Mouse (Mus musculus): ENCODE data around the gene Snx14.

Gene Snx14

DNA sequence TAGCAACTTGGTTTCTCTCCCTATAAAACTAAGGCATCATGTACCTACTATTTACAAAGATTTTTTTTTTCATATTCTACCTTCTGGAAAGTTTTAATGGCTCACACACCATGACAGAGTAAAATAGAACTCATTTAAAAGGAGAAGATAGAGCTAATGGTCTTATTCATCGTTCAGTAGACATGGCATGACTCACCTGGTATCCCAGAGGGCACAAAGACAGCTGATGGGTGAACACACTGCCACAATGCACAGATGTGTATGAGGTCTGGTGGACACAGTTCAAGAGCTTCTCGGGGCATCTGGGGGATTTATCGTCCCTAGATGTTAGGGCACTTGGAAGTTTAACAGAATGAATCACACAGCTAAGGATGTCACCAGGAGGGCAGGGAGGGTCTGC lies 97.9 kb downstream of the Snx14 start:
- no peak for DNase-seq

DNA sequence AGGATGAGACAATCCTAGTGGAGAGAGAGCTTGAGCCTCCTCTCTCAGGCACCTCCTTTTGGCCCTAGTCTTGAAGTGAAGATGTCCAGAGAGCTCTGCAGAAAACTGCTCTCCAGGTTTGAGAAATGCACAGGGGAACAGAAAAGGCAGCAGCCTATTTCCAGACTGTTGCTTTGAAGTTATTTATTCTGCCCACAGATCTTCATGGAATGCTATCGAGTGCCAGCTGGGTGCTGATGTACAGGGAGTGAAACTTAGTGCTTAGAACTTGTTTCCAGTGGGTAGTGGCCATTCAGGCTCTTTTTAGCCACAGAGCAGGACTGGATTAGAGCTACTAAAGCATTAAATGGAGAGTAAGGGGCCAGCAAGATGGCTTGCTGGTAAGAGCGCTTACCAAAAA lies 102.9 kb downstream of the Snx14 start:
- no peak for DNase-seq

DNA sequence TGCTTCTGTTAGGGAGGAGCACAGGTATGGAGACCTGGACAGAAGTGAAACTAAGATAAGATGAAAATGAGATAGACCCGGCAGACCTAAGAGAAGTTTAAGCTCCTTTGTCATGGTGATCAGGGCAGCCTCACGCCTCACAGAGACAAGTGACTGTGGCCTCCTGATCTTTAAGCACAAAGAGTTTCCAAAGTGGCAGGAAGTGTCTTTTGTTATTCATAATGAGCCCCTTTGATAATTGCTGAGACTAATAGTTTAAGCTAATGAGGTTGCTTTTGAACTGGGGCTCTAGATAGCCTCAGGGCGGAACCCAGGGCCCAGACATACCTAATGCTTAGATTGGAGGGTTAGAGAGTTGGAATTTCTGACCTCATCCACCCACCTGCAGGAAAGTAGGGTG lies 106.3 kb downstream of the Snx14 start:
- DNase-seq = no peak

DNA sequence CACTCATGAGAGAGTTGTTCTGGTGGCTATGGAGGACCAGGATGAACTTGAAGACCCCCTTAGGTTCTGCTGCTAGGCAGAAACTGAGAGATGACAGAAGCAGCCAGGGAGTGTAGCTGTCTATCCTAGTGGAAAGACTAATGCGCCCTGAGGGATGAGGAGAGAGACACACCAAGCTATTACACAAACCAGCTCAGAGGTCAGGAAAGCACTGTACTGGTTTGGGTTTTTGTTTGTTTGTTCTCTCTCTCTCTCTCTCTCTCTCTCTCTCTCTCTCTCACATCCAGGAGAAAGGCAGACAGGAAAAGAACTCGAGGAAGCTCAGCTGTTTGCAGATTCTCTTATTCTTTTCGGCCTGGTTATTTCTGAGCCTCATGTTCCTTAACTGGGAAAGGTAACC lies 108.4 kb downstream of the Snx14 start:
- no peak for DNase-seq

DNA sequence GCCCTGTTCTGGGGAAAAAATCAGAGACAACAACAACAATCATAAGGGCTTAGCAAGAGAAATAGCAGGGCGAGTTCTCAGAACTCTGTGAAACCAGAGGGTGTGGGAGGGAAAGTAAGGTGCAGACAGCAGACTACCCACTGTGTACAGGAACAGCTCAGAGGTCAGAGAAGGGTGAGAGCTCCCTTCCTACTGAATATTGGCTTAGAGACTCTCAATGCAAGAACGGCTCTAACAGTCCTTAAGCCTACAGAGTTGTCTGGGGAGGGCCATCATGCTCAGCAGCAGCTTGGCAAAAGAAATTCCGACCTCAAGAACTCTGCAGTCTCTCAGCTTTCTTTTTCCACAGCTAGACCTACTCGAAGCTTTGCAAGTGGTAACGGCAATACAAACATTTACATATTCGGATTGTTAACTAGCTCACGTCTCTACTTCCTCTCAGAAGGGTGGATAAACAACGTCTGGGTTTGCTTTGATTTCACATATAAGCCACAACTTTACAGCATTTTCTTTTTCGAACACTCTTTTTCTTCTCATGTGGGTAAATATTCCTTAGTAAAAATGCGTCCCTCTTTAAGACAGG lies 109.5 kb downstream of the Snx14 start:
- DNase-seq = peak; percentile 13

DNA sequence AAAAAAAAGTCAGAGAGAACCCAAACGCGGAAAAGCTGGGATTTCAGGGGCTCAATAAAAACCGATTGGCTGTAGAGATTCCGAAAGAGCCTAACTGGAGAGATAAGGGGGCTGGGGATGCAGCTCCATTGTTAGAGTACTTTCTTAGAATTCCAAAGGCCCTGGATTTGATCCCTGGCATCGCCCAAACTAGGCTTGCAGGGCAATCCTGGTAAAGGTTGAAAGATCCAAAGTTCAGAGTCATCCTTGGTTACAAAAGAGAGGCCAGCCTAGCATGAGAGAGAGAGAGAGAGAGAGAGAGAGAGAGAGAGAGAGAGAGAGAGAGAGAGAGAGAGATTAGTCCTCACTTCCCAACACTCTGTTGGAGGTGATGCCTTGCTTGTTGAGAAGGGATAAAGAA lies 110.1 kb downstream of the Snx14 start:
- peak; percentile 15 for DNase-seq

DNA sequence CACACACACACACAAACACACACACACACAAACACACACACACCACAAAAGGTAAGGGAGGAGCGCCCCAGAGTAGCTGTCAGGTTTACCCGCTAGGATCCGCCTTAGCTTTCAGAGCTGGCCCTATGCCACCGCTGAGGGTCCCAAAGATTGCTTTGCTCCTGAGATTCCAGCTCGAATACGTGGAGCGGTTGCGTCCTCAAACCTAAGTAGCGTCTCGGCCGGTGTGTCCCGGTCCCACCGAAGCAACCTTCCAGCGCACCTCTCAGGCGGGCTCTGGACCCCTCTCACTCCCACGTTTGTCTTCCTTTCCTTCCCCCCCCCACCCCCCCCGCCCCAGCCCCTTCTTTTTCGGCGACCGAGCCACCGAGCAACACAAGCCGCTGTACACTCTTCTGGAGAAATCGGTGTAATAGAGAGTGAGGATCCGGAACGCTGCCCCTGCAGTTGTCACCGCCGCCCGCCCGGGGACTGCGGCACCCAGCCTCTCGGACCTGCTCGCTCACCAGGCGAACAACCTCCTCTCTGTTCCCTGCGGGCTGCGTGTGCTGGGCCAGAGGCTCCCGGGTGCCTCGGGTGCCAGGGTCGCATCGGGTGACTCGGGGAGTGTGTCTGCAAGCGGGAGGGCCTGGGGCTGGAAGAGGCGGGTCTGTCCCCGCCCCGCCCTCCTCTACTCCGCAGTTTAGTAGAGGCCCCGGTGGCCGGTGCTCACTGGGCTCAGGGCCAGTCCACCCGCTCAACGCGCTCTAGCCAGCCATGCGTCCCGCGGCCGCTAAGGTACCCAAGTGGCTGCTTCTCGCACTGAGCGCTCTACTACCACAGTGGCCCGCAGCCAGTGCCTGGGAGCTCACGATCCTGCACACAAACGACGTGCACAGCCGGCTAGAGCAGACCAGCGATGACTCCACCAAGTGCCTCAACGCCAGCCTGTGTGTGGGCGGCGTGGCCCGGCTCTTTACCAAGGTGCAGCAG lies 111.5 kb downstream of the Snx14 start, which contains the start of gene Nt5e:
Nt5e (plus strand) TSS at position 268 of the 972 bp plus-strand sequence.
- DNase-seq = peak; percentile 83
